Mouse (Mus musculus) midbrain, embryonic 12.5 days (tissue): ENCODE measurements around the gene Islr2. TPM values are rescaled to one million over a fixed set of nuclear protein-coding genes. Genes with fewer than 3 reads are reported as not detected.

ENCODE experiments used
- ATAC-seq: fragments of 200-750 bp; cut with Nextera tagmentation; 2 replicates; pipeline ENCODE4 v1.8.0; 2017; ENCODE audit warnings: low read depth, moderate TSS enrichment, moderate library complexity; ENCODE audit not compliant: low FRiP score
- H3K27ac ChIP-seq: fragments of 300-500 bp; sonication (generic); replicated peaks from 2 replicates; pipeline ENCODE4 v1.5.1; 2016; ENCODE audit warnings: mild to moderate bottlenecking
- H3K27me3 ChIP-seq: fragments of 300-500 bp; sonication (generic); 2 replicates; pipeline ENCODE4 v1.6.1; 2016; ENCODE audit warnings: mild to moderate bottlenecking
- H3K36me3 ChIP-seq: fragments of 300-500 bp; sonication (generic); 2 replicates; pipeline ENCODE4 v1.6.1; 2016
- H3K4me1 ChIP-seq: fragments of 300-500 bp; sonication (generic); 2 replicates; pipeline ENCODE4 v1.6.1; 2016
- H3K4me2 ChIP-seq: fragments of 300-500 bp; sonication (generic); replicated peaks from 2 replicates; pipeline ENCODE4 v1.6.1; 2016; ENCODE audit warnings: mild to moderate bottlenecking, moderate library complexity
- H3K4me3 ChIP-seq: fragments of 300-500 bp; sonication (generic); 2 replicates; pipeline ENCODE4 v1.5.1; 2016; ENCODE audit warnings: mild to moderate bottlenecking
- H3K9ac ChIP-seq: fragments of 300-500 bp; sonication (generic); replicated peaks from 2 replicates; pipeline ENCODE4 v1.6.1; 2016; ENCODE audit warnings: mild to moderate bottlenecking, moderate library complexity
- H3K9me3 ChIP-seq: fragments of 300-500 bp; sonication (generic); 2 replicates; pipeline ENCODE4 v1.6.1; 2016; ENCODE audit warnings: mild to moderate bottlenecking
- whole genome bisulfite sequencing: fragments of 180-500 bp; shearing (Covaris S2); methylation state at CpG from one replicate; pipeline ENCODE4 v1.1.7; 2016; 5-methylcytosine and 5-hydroxymethylcytosine counted together
- polyA plus RNA-seq: library from polyadenylated mRNA; unstranded; fragments of >200 nt; fragmentation: Nextera tagmentation; extraction: Ambion mirVana; gene quantifications from 2 replicates; pipeline ENCODE4 v1.2.1, GENCODE M21; 2016

The Islr2 gene
- polyA plus RNA-seq, 1 experiment from 2014 or later: 27.0 TPM

- WGBS: 90% methylated on average over 5 of the region's 5 CpGs
- no peak overlapping the region for H3K4me3 ChIP-seq
These were observed 38.6 kb upstream of the Islr2 start for GRCm38 (mm10) chr9:58242696-58243095.

GRCm38 (mm10) chr9:58241780-58242485 is 37.8 kb upstream of the Islr2 start:
- H3K36me3 ChIP-seq: no peaks in the 10 kb centered on the region
- 60% methylated on average over 9 of the region's 9 CpGs for WGBS
- H3K4me2 ChIP-seq: no peak overlapping the region
- H3K9me3 ChIP-seq: no peaks in the 10 kb centered on the region
- no peak overlapping the region for H3K9ac ChIP-seq
- no peak overlapping the region for H3K4me3 ChIP-seq
- no peak for ATAC-seq
- H3K27me3 ChIP-seq: no peaks in the 10 kb centered on the region
- H3K27ac ChIP-seq: peak overlapping the region; percentile 66; the same call in 1 of the 2 replicates
- peaks cover 22% of the 10 kb centered on the region for H3K4me1 ChIP-seq

More at GRCm38 (mm10) chr9:58242696-58243095, 38.6 kb upstream of the Islr2 start:
- Histone ChIP-seq H3K4me1 (peaks cover 27% of the 10 kb centered on the region), H3K27ac (no peak overlapping the region), H3K9ac (no peak overlapping the region), H3K27me3 (no peaks in the 10 kb centered on the region), H3K9me3 (no peaks in the 10 kb centered on the region), H3K4me2 (no peak overlapping the region), H3K36me3 (no peaks in the 10 kb centered on the region)
- no peak for ATAC-seq

- no peak for ATAC-seq
These were observed 30.4 kb upstream of the Islr2 start for GRCm38 (mm10) chr9:58234502-58235015.

GRCm38 (mm10) chr9:58232374-58232773 is 28.3 kb upstream of the Islr2 start:
- peaks cover 39% of the 10 kb centered on the region for H3K36me3 ChIP-seq
- WGBS: 84% methylated on average over 5 of the region's 5 CpGs

More at GRCm38 (mm10) chr9:58234502-58235015, 30.4 kb upstream of the Islr2 start:
- H3K27me3 ChIP-seq: no peaks in the 10 kb centered on the region
- H3K36me3 ChIP-seq: peaks cover 22% of the 10 kb centered on the region
- H3K27ac ChIP-seq: no peak overlapping the region
- WGBS: 95% methylated on average over 28 of the region's 28 CpGs
- H3K9me3 ChIP-seq: no peaks in the 10 kb centered on the region
- no peak overlapping the region for H3K4me3 ChIP-seq
- no peak overlapping the region for H3K4me2 ChIP-seq
- no peaks in the 10 kb centered on the region for H3K4me1 ChIP-seq
- H3K9ac ChIP-seq: no peak overlapping the region

GRCm38 (mm10) chr9:58231746-58232145 is 27.6 kb upstream of the Islr2 start:
- ATAC-seq: no peak
- Histone ChIP-seq H3K27ac (no peak overlapping the region), H3K4me2 (no peak overlapping the region), H3K27me3 (no peaks in the 10 kb centered on the region), H3K36me3 (peaks cover 41% of the 10 kb centered on the region), H3K9me3 (no peaks in the 10 kb centered on the region), H3K9ac (no peak overlapping the region), H3K4me1 (no peaks in the 10 kb centered on the region), H3K4me3 (no peak overlapping the region)
- 83% methylated on average over 6 of the region's 6 CpGs for WGBS

More at GRCm38 (mm10) chr9:58232374-58232773, 28.3 kb upstream of the Islr2 start:
- no peak for ATAC-seq
- H3K27me3 ChIP-seq: no peaks in the 10 kb centered on the region
- no peak overlapping the region for H3K4me2 ChIP-seq
- no peaks in the 10 kb centered on the region for H3K4me1 ChIP-seq
- no peak overlapping the region for H3K27ac ChIP-seq
- no peaks in the 10 kb centered on the region for H3K9me3 ChIP-seq
- H3K9ac ChIP-seq: no peak overlapping the region
- H3K4me3 ChIP-seq: no peak overlapping the region

- peaks cover 32% of the 10 kb centered on the region for H3K36me3 ChIP-seq
- no peak overlapping the region for H3K27ac ChIP-seq
- no peak overlapping the region for H3K4me3 ChIP-seq
- 92% methylated on average over 9 of the region's 9 CpGs for WGBS
- no peaks in the 10 kb centered on the region for H3K27me3 ChIP-seq
- H3K4me2 ChIP-seq: no peak overlapping the region
- H3K9me3 ChIP-seq: no peaks in the 10 kb centered on the region
- no peak for ATAC-seq
- no peak overlapping the region for H3K9ac ChIP-seq
- H3K4me1 ChIP-seq: no peaks in the 10 kb centered on the region
These were observed 24.8 kb upstream of the Islr2 start for GRCm38 (mm10) chr9:58228777-58229466.

GRCm38 (mm10) chr9:58225915-58226913 is 22.1 kb upstream of the Islr2 start:
- Histone ChIP-seq H3K4me3 (no peak overlapping the region), H3K27ac (no peak overlapping the region), H3K9ac (no peak overlapping the region), H3K9me3 (no peaks in the 10 kb centered on the region), H3K27me3 (no peaks in the 10 kb centered on the region), H3K4me2 (no peak overlapping the region), H3K36me3 (peaks cover 32% of the 10 kb centered on the region), H3K4me1 (no peaks in the 10 kb centered on the region)
- ATAC-seq: no peak
- 70% methylated on average over 9 of the region's 9 CpGs for WGBS

GRCm38 (mm10) chr9:58224356-58224755 is 20.2 kb upstream of the Islr2 start:
- Histone ChIP-seq H3K9me3 (no peaks in the 10 kb centered on the region), H3K4me2 (no peak overlapping the region), H3K9ac (no peak overlapping the region), H3K4me1 (no peaks in the 10 kb centered on the region), H3K36me3 (peaks cover 22% of the 10 kb centered on the region), H3K27me3 (no peaks in the 10 kb centered on the region), H3K27ac (no peak overlapping the region), H3K4me3 (no peak overlapping the region)
- WGBS: 90% methylated on average over 2 of the region's 2 CpGs
- no peak for ATAC-seq

- Histone ChIP-seq H3K27ac (no peak overlapping the region), H3K27me3 (no peaks in the 10 kb centered on the region), H3K4me2 (no peak overlapping the region), H3K4me3 (no peak overlapping the region), H3K9ac (no peak overlapping the region), H3K36me3 (0 out of 2 replicates have a peak, but pooled peaks cover 5% of the 10 kb centered on the region), H3K4me1 (peaks cover 4% of the 10 kb centered on the region; the same call in 1 of the 2 replicates), H3K9me3 (no peaks in the 10 kb centered on the region)
- ATAC-seq: no peak
- WGBS: 73% methylated on average over 24 of the region's 24 CpGs
These were observed 16.2 kb upstream of the Islr2 start for GRCm38 (mm10) chr9:58220218-58220903.

GRCm38 (mm10) chr9:58218539-58218938 is 14.4 kb upstream of the Islr2 start:
- 88% methylated on average over 3 of the region's 3 CpGs for WGBS

GRCm38 (mm10) chr9:58216402-58216801 is 12.3 kb upstream of the Islr2 start:
- WGBS: 47% methylated on average over 6 of the region's 6 CpGs
- Histone ChIP-seq H3K36me3 (0 out of 2 replicates have a peak, but pooled peaks cover 5% of the 10 kb centered on the region), H3K9me3 (no peaks in the 10 kb centered on the region), H3K9ac (no peak overlapping the region), H3K4me1 (peaks cover 14% of the 10 kb centered on the region), H3K4me2 (no peak overlapping the region), H3K27me3 (peaks cover 8% of the 10 kb centered on the region; the same call in 1 of the 2 replicates), H3K27ac (no peak overlapping the region), H3K4me3 (no peak overlapping the region)
- ATAC-seq: peak; percentile 30; the same call in 1 of the 2 replicates

More at GRCm38 (mm10) chr9:58218539-58218938, 14.4 kb upstream of the Islr2 start:
- Histone ChIP-seq H3K9me3 (no peaks in the 10 kb centered on the region), H3K36me3 (0 out of 2 replicates have a peak, but pooled peaks cover 5% of the 10 kb centered on the region), H3K4me2 (no peak overlapping the region), H3K4me3 (no peak overlapping the region), H3K9ac (no peak overlapping the region), H3K4me1 (peaks cover 14% of the 10 kb centered on the region), H3K27ac (no peak overlapping the region), H3K27me3 (no peaks in the 10 kb centered on the region)
- no peak for ATAC-seq
